Mouse (Mus musculus): ENCODE data around the gene Sap18. TPM values are rescaled to one million over a fixed set of nuclear protein-coding genes. Genes with fewer than 3 reads are reported as not detected.

Gene Sap18
- polyA plus RNA-seq, 2 experiments: 39.6 to 45.6 TPM

DNA sequence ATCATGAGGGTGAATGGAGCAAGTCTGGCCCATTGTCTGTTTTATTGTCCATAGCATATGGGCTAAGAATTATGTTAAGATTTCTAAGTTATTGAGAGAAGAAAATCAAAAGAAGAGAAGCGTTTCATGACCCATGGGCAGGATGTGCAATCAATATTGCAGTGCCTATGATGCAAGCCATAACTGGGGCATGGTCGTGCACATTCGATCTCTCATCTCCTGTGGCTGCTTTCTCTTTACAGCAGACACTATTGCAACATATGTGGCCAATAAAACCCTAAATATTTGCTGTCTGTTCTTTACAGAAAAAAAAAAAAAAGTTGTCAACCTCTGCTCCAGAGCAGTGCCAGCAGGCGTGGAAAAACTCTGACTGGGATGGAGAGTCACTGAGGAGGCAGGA, 41.9 kb upstream of the Sap18 start:
- H3K9ac ChIP-seq (ENCODE audit: low read depth, low read length, severe bottlenecking): no peak overlapping the region
- no peak overlapping the region for H3K27ac ChIP-seq (replicated peaks; ENCODE audit: low read depth, low read length)
- no peaks in the 10 kb centered on the region for H3K27me3 ChIP-seq (ENCODE audit: control insufficient read depth, insufficient read depth, low read length)
- H3K4me3 ChIP-seq (replicated peaks; ENCODE audit: low read length): no peak overlapping the region
- H3K36me3 ChIP-seq (ENCODE audit: control insufficient read depth, insufficient read depth, low read length): no peaks in the 10 kb centered on the region
- no peaks in the 10 kb centered on the region for H3K9me3 ChIP-seq (ENCODE audit: control insufficient read depth, low read length)
- no peak overlapping the region for H3K4me2 ChIP-seq (replicated peaks; ENCODE audit: low read depth, low read length, severe bottlenecking)
- DNase-seq (ENCODE audit: low spot score) (no peak), ATAC-seq (ENCODE audit: low FRiP score, low read depth) (no peak)
- WGBS: 69% methylated on average over 4 of the region's 4 CpGs
- H3K4me1 ChIP-seq (ENCODE audit: control insufficient read depth, insufficient read depth, low read length): peaks cover 9% of the 10 kb centered on the region; the same call in 1 of the 2 replicates
- no peak for TF ChIP-seq POLR2A (IDR thresholded peaks at IDR 0.05; ENCODE audit: borderline replicate concordance, extremely low read depth, insufficient read depth, insufficient read length)

DNA sequence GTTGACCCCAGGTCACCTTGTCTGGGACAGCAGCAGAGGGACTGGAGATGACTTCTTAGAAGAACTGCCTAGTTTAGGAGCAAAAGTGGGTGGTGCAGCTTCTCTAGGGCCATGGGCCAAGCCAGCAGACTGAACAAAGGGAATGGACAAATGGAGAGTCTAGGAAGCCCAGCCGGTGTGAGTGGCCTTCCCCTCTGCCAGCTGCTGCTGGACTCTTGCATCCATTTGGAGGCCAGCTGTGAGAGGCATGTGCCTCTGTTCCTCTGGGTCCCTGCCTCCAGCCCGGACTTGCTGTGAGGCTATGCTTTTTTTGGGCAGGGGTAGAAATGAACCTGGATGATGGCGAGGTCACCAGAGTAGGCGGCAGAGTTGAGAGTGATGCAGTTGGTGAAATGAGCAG, 39.7 kb upstream of the Sap18 start, which contains the start of gene Lats2:
Gene Lats2, minus strand, starts transcription at position 152 of the 400 bp plus-strand sequence.
- H3K4me2 ChIP-seq (replicated peaks; ENCODE audit: low read depth, low read length, severe bottlenecking): no peak within 1 kb of the TSS
- no peak within 1 kb of the TSS for H3K27ac ChIP-seq (replicated peaks; ENCODE audit: low read depth, low read length)

DNA sequence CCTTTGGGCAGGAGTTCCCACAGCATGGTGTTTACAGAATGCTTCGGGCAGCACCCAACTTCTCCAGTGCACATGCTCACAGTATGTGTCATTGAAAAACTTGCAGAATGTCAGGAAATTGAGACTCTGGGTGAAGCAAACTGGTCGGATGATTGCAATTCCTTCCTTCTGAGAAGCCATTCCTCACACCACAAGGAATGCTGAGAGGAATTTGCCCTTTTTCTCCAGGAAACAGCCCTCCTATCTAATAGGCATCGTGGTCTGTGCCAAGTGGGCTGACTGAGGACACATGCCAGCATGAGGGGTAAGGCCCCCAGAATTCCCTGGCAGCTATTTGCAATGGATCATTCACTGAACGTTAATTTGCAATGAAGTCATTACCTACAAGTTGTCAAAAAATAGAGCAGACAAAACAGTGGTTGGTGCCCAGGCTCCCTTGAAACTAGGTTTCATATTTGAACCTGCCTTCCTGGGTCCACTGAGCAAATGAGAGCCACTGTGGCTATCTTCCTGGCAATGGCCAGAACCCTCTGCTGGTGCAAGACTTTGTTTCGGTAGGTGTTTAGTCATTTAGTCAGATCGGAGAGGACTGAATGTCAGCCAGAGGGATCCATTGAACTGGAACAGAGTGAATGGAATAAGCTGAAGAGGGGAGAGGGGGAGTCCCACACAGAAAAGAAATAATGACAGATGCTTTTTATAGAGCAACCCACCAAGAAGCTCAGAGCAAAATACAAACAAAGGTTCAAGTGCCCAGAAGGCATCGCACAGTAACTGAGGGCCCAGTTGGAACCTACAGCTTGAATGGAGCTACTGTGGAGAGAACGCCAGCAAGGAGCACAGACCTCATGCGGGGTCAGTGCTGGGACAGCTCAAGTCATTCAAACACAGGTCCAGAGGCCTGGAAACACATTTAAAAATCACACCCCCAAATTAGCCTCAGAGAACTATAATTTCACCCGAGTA, 37.2 kb upstream of the Sap18 start:
- no peak overlapping the region for H3K4me3 ChIP-seq (replicated peaks; ENCODE audit: low read length)
- no peaks in the 10 kb centered on the region for H3K36me3 ChIP-seq (ENCODE audit: control insufficient read depth, insufficient read depth, low read length)
- no peak for DNase-seq (ENCODE audit: low spot score)
- H3K27ac ChIP-seq (replicated peaks; ENCODE audit: low read depth, low read length): peak overlapping the region; percentile 33; the same call in 1 of the 2 replicates
- no peaks in the 10 kb centered on the region for H3K9me3 ChIP-seq (ENCODE audit: control insufficient read depth, low read length)
- H3K27me3 ChIP-seq (ENCODE audit: control insufficient read depth, insufficient read depth, low read length): no peaks in the 10 kb centered on the region
- TF ChIP-seq POLR2A (IDR thresholded peaks at IDR 0.05; ENCODE audit: borderline replicate concordance, extremely low read depth, insufficient read depth, insufficient read length): no peak
- no peak overlapping the region for H3K4me2 ChIP-seq (replicated peaks; ENCODE audit: low read depth, low read length, severe bottlenecking)
- ATAC-seq (ENCODE audit: low FRiP score, low read depth): no peak
- peaks cover 9% of the 10 kb centered on the region; the same call in 1 of the 2 replicates for H3K4me1 ChIP-seq (ENCODE audit: control insufficient read depth, insufficient read depth, low read length)
- 67% methylated on average over 10 of the region's 10 CpGs for WGBS
- H3K9ac ChIP-seq (ENCODE audit: low read depth, low read length, severe bottlenecking): no peak overlapping the region

More for the DNA sequence above, 39.7 kb upstream of the Sap18 start, which contains the start of gene Lats2:
- no peaks in the 10 kb centered on the region for H3K36me3 ChIP-seq (ENCODE audit: control insufficient read depth, insufficient read depth, low read length)
- no peak within 1 kb of the TSS for H3K9ac ChIP-seq (ENCODE audit: low read depth, low read length, severe bottlenecking)
- WGBS: 73% methylated on average over 4 of the region's 4 CpGs
- H3K4me1 ChIP-seq (ENCODE audit: control insufficient read depth, insufficient read depth, low read length): peaks cover 9% of the 10 kb centered on the region; the same call in 1 of the 2 replicates
- TF ChIP-seq POLR2A (IDR thresholded peaks at IDR 0.05; ENCODE audit: borderline replicate concordance, extremely low read depth, insufficient read depth, insufficient read length): no peak
- no peaks in the 10 kb centered on the region for H3K9me3 ChIP-seq (ENCODE audit: control insufficient read depth, low read length)
- DNase-seq (ENCODE audit: low spot score) (no peak), ATAC-seq (ENCODE audit: low FRiP score, low read depth) (no peak)
- H3K4me3 ChIP-seq (replicated peaks; ENCODE audit: low read length): no peak within 1 kb of the TSS
- H3K27me3 ChIP-seq (ENCODE audit: control insufficient read depth, insufficient read depth, low read length): no peaks in the 10 kb centered on the region

DNA sequence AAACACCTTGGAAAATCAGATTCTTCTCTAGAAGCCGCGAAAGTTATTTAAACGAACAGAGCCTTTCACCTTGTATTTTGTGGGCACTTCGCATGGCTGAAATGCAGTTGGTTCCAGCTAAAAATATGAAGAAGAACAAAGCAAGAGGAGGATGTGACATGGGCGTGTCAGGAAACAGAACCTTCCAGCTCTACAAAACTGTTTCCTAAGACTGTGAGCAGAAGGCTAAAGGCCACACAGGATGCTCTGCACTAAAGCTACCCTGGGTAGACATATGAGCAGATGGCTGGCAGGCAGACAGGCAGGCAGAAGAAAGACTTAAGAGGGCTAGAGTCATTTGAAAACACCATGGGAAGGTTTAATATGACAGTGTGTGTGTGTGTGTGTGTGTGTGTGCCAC, 28.9 kb upstream of the Sap18 start:
- H3K9ac ChIP-seq (ENCODE audit: low read depth, low read length, severe bottlenecking): no peak overlapping the region
- no peaks in the 10 kb centered on the region for H3K4me1 ChIP-seq (ENCODE audit: control insufficient read depth, insufficient read depth, low read length)
- no peaks in the 10 kb centered on the region for H3K9me3 ChIP-seq (ENCODE audit: control insufficient read depth, low read length)
- no peak overlapping the region for H3K4me2 ChIP-seq (replicated peaks; ENCODE audit: low read depth, low read length, severe bottlenecking)
- TF ChIP-seq POLR2A (IDR thresholded peaks at IDR 0.05; ENCODE audit: borderline replicate concordance, extremely low read depth, insufficient read depth, insufficient read length): no peak
- DNase-seq (ENCODE audit: low spot score) (no peak), ATAC-seq (ENCODE audit: low FRiP score, low read depth) (no peak)
- 88% methylated on average over 5 of the region's 5 CpGs for WGBS
- H3K36me3 ChIP-seq (ENCODE audit: control insufficient read depth, insufficient read depth, low read length): no peaks in the 10 kb centered on the region
- no peaks in the 10 kb centered on the region for H3K27me3 ChIP-seq (ENCODE audit: control insufficient read depth, insufficient read depth, low read length)
- no peak overlapping the region for H3K4me3 ChIP-seq (replicated peaks; ENCODE audit: low read length)
- H3K27ac ChIP-seq (replicated peaks; ENCODE audit: low read depth, low read length): no peak overlapping the region

DNA sequence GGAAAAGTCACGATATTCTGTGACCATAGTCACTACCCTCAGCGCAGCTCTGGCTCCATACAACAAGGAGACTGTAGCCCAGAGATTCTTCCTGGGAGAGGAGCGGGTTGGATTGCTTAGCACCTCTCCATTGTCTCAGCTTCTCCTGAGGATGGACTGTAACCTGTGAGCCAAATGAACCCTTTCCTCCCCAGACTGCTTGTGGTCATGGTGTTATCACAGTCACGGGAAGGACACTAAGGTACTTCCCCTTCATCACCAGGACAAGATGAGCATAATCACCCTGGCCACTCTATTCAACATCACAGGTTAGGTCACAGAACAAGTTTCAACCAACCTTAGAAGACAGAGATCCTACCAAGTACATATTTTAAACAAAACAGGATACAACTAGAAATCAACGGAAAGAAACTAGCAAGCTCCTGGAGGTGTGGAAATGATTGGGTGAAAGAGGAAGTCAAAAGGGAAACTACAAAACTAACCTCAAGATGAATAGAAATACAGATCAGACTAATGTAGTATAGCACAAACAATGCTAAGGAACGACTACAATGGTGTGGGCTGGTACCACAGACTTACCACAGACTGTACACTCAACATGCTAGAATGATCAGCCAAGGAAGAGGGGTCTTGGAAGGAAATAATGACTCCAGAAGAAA, 25.7 kb upstream of the Sap18 start:
- WGBS: 80% methylated on average over 6 of the region's 6 CpGs
- DNase-seq (ENCODE audit: low spot score) (no peak), ATAC-seq (ENCODE audit: low FRiP score, low read depth) (no peak)

More for the DNA sequence above, 25.7 kb upstream of the Sap18 start:
- H3K27me3 ChIP-seq (ENCODE audit: control insufficient read depth, insufficient read depth, low read length): no peaks in the 10 kb centered on the region
- no peak overlapping the region for H3K4me3 ChIP-seq (replicated peaks; ENCODE audit: low read length)
- no peaks in the 10 kb centered on the region for H3K9me3 ChIP-seq (ENCODE audit: control insufficient read depth, low read length)
- no peaks in the 10 kb centered on the region for H3K36me3 ChIP-seq (ENCODE audit: control insufficient read depth, insufficient read depth, low read length)
- TF ChIP-seq POLR2A (IDR thresholded peaks at IDR 0.05; ENCODE audit: borderline replicate concordance, extremely low read depth, insufficient read depth, insufficient read length): no peak
- H3K9ac ChIP-seq (ENCODE audit: low read depth, low read length, severe bottlenecking): no peak overlapping the region
- no peak overlapping the region for H3K4me2 ChIP-seq (replicated peaks; ENCODE audit: low read depth, low read length, severe bottlenecking)
- H3K4me1 ChIP-seq (ENCODE audit: control insufficient read depth, insufficient read depth, low read length): no peaks in the 10 kb centered on the region
- no peak overlapping the region for H3K27ac ChIP-seq (replicated peaks; ENCODE audit: low read depth, low read length)

All from limb, embryonic 14.5 days (tissue).